Mouse (Mus musculus): ENCODE measurements around the gene Gm13691. TPM values are rescaled to one million over a fixed set of nuclear protein-coding genes. Genes with fewer than 3 reads are reported as not detected.
"Not testable (repeated sequence)": the region's sequence is repeated elsewhere in the genome, so short reads cannot be mapped to it uniquely, and the experiment has no call there.

Gene Gm13691
- polyA plus RNA-seq, 1 experiment: not detected

DNA sequence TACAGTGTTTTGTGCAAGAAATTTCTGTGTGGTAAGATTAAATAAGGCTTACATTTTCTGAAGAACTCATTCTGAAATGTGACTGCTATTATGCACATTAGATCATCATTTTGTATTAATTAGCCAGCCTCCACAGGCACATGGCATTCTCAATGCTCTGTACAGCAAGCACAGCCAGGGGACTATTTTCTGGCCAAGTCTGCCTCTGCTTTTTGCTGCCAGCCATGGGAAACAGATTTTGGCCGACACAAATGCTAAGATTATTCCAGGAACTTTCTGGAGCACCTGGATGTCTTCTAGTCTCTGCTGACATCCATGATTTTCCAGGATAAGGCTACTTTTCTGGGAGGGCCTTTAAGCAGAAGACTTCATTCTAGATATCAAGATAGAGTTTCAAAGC lies 18.6 kb downstream of the Gm13691 start:
- no peak overlapping the region for H3K4me3 ChIP-seq (ENCODE audit: insufficient read depth, low read length)
- H3K4me1 ChIP-seq (ENCODE audit: control insufficient read depth, insufficient read depth, low read length): 0 out of 2 replicates have a peak, but pooled peaks cover 2% of the 10 kb centered on the region
- TF ChIP-seq POLR2A (IDR thresholded peaks at IDR 0.05; ENCODE audit: borderline replicate concordance, low read depth, low read length) (no peak), CTCF (IDR thresholded peaks at IDR 0.05; ENCODE audit: low read depth, low read length) (no peak)
- H3K27ac ChIP-seq (ENCODE audit: insufficient read depth, low read depth, low read length): no peak overlapping the region

DNA sequence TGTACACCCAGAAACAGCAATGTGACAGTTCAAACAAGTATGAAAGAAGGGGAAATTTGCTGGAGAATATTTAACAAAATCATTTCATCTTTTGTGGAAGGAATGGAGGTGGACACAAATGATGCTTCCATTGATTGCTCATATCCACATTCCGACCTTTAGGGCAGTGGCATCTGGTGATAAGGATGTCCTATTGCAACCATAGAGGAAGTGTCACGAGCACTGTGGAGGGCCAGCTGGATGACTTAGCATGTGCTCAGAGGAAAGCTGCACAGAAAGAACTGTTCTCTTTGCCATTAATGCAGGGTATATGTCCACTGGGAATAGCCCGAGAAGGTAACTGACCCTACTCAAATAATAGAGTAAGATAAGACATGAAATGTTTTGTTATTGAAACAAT lies 19.5 kb downstream of the Gm13691 start:
- no peak overlapping the region for H3K27ac ChIP-seq (ENCODE audit: insufficient read depth, low read depth, low read length)
- TF ChIP-seq CTCF (IDR thresholded peaks at IDR 0.05; ENCODE audit: low read depth, low read length): no peak
- no peak for TF ChIP-seq POLR2A (IDR thresholded peaks at IDR 0.05; ENCODE audit: borderline replicate concordance, low read depth, low read length)
- H3K4me3 ChIP-seq (ENCODE audit: insufficient read depth, low read length): no peak overlapping the region
- H3K4me1 ChIP-seq (ENCODE audit: control insufficient read depth, insufficient read depth, low read length): 0 out of 2 replicates have a peak, but pooled peaks cover 2% of the 10 kb centered on the region

DNA sequence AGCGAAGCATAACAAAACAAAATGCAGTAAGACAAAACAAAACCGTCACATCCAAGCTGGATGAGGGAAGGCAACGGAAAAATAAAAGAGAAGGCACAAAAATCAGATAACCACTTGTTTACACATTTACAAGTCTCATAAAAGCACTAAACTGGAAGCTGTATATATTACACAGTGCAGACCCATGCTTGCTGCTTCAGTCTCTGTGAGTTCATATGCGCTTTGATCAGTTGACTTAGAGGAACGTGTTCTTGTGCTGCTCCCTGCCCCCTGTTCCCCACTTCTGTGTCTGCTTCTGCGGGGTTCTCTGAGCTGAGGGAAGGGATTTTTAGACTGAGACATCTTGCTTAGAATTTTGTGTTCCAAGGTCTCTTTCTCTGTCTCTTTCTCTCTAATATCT lies 24.2 kb downstream of the Gm13691 start:
- TF ChIP-seq CTCF (IDR thresholded peaks at IDR 0.05; ENCODE audit: low read depth, low read length): no peak
- TF ChIP-seq POLR2A (IDR thresholded peaks at IDR 0.05; ENCODE audit: borderline replicate concordance, low read depth, low read length): no peak
- H3K4me1 ChIP-seq (ENCODE audit: control insufficient read depth, insufficient read depth, low read length): peaks cover 11% of the 10 kb centered on the region
- no peak overlapping the region for H3K27ac ChIP-seq (ENCODE audit: insufficient read depth, low read depth, low read length)
- H3K4me3 ChIP-seq (ENCODE audit: insufficient read depth, low read length): no peak overlapping the region

DNA sequence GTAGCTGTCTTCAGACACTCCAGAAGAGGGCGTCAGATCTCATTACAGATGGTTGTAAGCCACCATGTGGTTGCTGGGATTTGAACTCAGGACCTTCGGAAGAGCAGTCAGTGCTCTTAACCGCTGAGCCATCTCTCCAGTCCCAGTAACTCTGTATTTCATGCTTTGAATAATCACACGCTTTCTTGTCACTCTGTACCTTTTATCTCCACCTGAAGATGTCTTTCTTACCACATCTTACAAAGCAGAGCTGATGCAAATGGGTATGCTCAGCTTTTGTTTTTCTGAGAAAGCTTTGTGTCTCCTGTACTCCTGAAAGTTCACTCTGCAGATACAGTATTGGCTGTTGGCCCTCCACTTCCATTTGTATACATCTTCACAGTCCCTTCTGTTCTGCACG lies 25.9 kb downstream of the Gm13691 start:
- H3K4me1 ChIP-seq (ENCODE audit: control insufficient read depth, insufficient read depth, low read length): peaks cover 12% of the 10 kb centered on the region
- H3K27ac ChIP-seq (ENCODE audit: insufficient read depth, low read depth, low read length); H3K4me3 ChIP-seq (ENCODE audit: insufficient read depth, low read length): not testable (repeated sequence)

DNA sequence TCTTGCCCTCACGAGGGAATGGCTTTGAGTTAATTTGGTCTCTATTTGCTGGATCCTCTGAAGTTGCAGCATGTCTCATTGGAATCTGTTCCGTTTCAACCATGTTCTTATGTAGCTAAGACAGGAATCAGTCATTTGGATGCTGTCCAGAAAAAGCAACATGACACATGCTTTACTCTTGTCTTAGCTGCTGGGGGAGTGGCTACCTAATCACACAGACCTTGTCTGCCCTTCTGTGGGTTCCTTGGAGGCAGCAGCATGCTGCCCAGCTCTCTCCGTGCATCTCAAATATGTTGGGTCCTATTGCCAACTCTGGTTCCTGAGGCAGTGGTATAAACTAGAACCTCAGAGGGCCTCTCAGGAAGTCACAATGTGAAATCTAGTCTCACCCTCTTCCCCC lies 28.0 kb downstream of the Gm13691 start:
- peaks cover 23% of the 10 kb centered on the region for H3K4me1 ChIP-seq (ENCODE audit: control insufficient read depth, insufficient read depth, low read length)
- no peak overlapping the region for H3K4me3 ChIP-seq (ENCODE audit: insufficient read depth, low read length)
- no peak overlapping the region for H3K27ac ChIP-seq (ENCODE audit: insufficient read depth, low read depth, low read length)
- TF ChIP-seq POLR2A (IDR thresholded peaks at IDR 0.05; ENCODE audit: borderline replicate concordance, low read depth, low read length): no peak
- TF ChIP-seq CTCF (IDR thresholded peaks at IDR 0.05; ENCODE audit: low read depth, low read length): no peak

DNA sequence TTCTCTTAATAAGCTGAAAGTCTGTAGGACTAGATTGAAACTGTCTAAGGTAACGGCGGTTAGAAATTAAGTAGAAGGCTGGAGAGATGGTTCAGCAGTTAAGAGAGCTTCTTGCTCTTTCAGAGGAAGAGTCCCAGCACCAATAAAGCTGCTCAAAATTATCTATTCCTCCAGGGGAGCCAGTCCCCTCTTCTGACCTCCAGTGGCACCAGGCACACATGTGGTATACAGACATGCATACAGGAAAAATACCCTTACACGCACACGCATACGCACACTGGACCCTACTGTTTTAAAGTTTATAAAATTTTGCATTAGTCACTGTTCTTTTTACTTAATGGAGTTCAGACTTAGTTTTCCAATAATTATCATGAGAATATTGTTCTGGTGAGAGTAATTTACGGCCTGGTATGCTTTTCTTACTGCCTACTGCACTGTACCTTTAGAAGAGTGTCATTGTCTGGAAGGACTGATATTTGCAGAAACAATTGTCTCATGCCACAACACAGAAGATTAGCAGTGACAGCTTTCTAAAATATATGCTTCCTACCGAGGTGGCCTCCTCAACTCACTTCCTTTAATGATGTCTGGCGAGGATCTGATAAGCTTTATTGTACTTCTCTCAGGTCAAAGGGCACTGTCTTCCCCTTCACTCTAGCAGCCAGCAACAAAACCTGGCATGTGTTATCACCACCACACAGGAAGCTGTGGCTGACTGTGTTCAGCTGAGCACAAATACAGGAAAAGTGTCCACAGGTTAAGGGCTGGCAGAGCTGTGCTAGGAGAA lies 29.4 kb downstream of the Gm13691 start:
- Histone ChIP-seq H3K4me3 (ENCODE audit: insufficient read depth, low read length) (no peak overlapping the region), H3K4me1 (ENCODE audit: control insufficient read depth, insufficient read depth, low read length) (peaks cover 23% of the 10 kb centered on the region), H3K27ac (ENCODE audit: insufficient read depth, low read depth, low read length) (no peak overlapping the region)
- TF ChIP-seq CTCF (IDR thresholded peaks at IDR 0.05; ENCODE audit: low read depth, low read length) (no peak), POLR2A (IDR thresholded peaks at IDR 0.05; ENCODE audit: borderline replicate concordance, low read depth, low read length) (no peak)

DNA sequence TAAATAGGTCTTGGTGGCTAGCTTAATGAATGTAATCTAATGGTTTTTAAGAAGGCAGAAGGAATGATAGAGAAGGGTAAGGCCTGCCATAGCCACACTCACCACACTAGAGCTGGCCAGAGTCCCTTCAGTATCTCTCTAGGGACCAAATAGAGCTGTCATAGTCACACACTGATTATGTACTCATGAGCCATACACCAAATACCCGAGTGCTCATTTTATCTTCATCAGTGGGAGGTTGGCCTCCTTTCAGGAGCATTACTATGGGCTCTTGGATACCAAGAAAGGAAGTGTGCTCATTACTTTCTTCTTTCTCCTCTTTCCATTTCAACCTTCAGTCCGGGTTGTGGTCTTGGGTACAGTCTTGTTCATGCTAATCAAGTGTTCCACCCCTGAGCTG lies 31.6 kb downstream of the Gm13691 start:
- Histone ChIP-seq H3K4me3 (ENCODE audit: insufficient read depth, low read length) (no peak overlapping the region), H3K4me1 (ENCODE audit: control insufficient read depth, insufficient read depth, low read length) (peaks cover 23% of the 10 kb centered on the region), H3K27ac (ENCODE audit: insufficient read depth, low read depth, low read length) (no peak overlapping the region)
- TF ChIP-seq POLR2A (IDR thresholded peaks at IDR 0.05; ENCODE audit: borderline replicate concordance, low read depth, low read length) (no peak), CTCF (IDR thresholded peaks at IDR 0.05; ENCODE audit: low read depth, low read length) (no peak)

DNA sequence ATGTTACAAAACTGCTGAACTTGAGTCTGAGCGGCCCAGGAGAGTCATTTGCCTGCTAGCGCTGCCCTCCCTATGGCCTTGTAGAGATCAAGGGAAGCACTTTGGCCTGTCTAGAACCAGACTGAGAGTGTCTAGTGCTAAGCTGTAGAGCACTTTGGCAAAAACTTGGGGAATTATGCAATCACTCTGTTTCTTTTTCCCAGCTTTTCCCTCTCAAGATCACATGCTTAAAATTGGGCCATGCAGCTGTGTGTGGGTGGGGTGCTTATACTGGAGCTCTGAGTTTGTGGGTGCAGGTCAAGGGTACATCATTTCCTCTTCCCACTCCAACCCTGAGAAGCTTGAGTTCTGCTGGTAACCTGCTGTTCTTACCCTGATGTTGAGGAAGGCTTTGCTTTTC lies 32.6 kb downstream of the Gm13691 start:
- Histone ChIP-seq H3K27ac (ENCODE audit: insufficient read depth, low read depth, low read length) (no peak overlapping the region), H3K4me1 (ENCODE audit: control insufficient read depth, insufficient read depth, low read length) (peaks cover 23% of the 10 kb centered on the region), H3K4me3 (ENCODE audit: insufficient read depth, low read length) (no peak overlapping the region)
- TF ChIP-seq CTCF (IDR thresholded peaks at IDR 0.05; ENCODE audit: low read depth, low read length) (no peak), POLR2A (IDR thresholded peaks at IDR 0.05; ENCODE audit: borderline replicate concordance, low read depth, low read length) (no peak)

DNA sequence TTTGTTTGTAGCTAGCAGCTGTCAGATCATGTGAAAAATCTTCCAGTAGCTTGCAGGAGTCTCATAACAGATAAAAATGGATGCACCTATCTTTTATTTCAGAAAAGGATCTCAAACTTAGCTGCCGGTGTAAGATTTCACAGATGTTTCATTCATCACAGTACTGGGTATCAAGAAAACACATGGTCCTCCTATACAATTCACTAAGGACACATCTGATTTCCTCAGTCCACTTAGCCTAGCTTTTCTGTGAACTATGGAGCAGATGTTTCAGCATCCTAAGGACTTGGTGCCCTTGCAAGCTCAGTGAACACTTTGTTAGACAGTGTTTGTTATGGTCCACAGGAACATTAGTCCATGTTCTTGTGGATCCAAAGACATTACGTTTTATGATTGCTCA lies 33.0 kb downstream of the Gm13691 start:
- Histone ChIP-seq H3K27ac (ENCODE audit: insufficient read depth, low read depth, low read length) (no peak overlapping the region), H3K4me3 (ENCODE audit: insufficient read depth, low read length) (no peak overlapping the region), H3K4me1 (ENCODE audit: control insufficient read depth, insufficient read depth, low read length) (peaks cover 18% of the 10 kb centered on the region)
- TF ChIP-seq POLR2A (IDR thresholded peaks at IDR 0.05; ENCODE audit: borderline replicate concordance, low read depth, low read length) (no peak), CTCF (IDR thresholded peaks at IDR 0.05; ENCODE audit: low read depth, low read length) (no peak)

DNA sequence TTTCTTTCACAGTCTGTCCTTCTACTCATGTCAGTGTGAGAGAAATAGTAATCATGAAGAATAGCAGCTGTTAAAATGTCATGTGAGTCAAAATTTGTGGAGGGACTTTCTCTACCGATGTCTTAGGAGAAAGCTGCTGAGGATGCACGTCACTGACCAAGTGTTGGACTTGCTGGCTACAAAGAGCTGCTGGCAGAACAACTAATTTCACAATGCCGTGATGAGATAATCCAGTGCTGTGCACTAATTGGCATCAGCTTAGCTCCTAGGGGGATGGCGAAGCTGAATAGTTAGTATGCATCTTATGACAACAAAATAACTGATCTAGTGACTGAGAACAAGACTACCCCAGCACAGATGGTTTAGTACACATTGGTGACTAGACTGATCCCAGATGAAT lies 34.9 kb downstream of the Gm13691 start:
- peaks cover 12% of the 10 kb centered on the region for H3K4me1 ChIP-seq (ENCODE audit: control insufficient read depth, insufficient read depth, low read length)
- TF ChIP-seq POLR2A (IDR thresholded peaks at IDR 0.05; ENCODE audit: borderline replicate concordance, low read depth, low read length): no peak
- TF ChIP-seq CTCF (IDR thresholded peaks at IDR 0.05; ENCODE audit: low read depth, low read length): no peak
- H3K27ac ChIP-seq (ENCODE audit: insufficient read depth, low read depth, low read length): no peak overlapping the region
- H3K4me3 ChIP-seq (ENCODE audit: insufficient read depth, low read length): no peak overlapping the region
